Mouse (Mus musculus) CH12.LX (cell line): Measurements from ENCODE around the gene Zfp451. TPM values are rescaled to one million over a fixed set of nuclear protein-coding genes. Genes with fewer than 3 reads are reported as not detected.

Experiments
- DNase-seq: peaks from one replicate; pipeline ENCODE4 v3.0.0-alpha.2; 2013; ENCODE audit errors: extremely low read depth
- H3K27ac ChIP-seq: 2 replicates; pipeline ENCODE4 v1.5.1; 2012; ENCODE audit warnings: low read depth, mild to moderate bottlenecking, control low read depth, moderate library complexity; ENCODE audit not compliant: insufficient read depth
- H3K27me3 ChIP-seq: replicated peaks from 2 replicates; pipeline ENCODE3; 2012; ENCODE audit warnings: inconsistent platforms
- H3K36me3 ChIP-seq, 2 experiments: replicated peaks in 1 of 2; 2 replicates each; pipeline versions ENCODE3 to v1.6.1; 2012; ENCODE audit warnings: inconsistent platforms in 1 of 2, low read length in 1 of 2, mild to moderate bottlenecking in 1 of 2, mixed read lengths in 1 of 2, moderate library complexity in 1 of 2; ENCODE audit not compliant: control insufficient read depth in 1 of 2, insufficient read depth in 1 of 2
- H3K4me1 ChIP-seq, 2 experiments: 2 replicates each; pipeline ENCODE4 v1.6.1; 2012; ENCODE audit warnings: inconsistent platforms in 1 of 2, moderate library complexity in 1 of 2; ENCODE audit not compliant: insufficient read depth in 2 of 2, control insufficient read depth in 1 of 2
- H3K4me2 ChIP-seq: 2 replicates; pipeline ENCODE4 v1.6.1; 2012; ENCODE audit warnings: low read depth, mild to moderate bottlenecking, control low read depth; ENCODE audit not compliant: poor library complexity, insufficient read depth, severe bottlenecking
- H3K4me3 ChIP-seq, 3 experiments: fragments of 150-350 bp in 1 of 3; sonication (generic) in 1 of 3; replicated peaks in 1 of 3; 2 replicates each; pipeline versions ENCODE3 to v1.5.1; 2011 to 2012; ENCODE audit warnings: low read depth in 2 of 3, low read length in 2 of 3, mild to moderate bottlenecking in 2 of 3, moderate library complexity in 2 of 3, control low read depth in 1 of 3, improper control_type of control experiment in 1 of 3, inconsistent platforms in 1 of 3, mixed read lengths in 1 of 3; ENCODE audit not compliant: poor library complexity in 1 of 3
- H3K79me2 ChIP-seq: replicated peaks from 2 replicates; pipeline ENCODE4 v1.6.1; 2012; ENCODE audit warnings: mild to moderate bottlenecking, moderate library complexity; ENCODE audit not compliant: control insufficient read depth, poor library complexity, insufficient read depth, severe bottlenecking; ENCODE audit errors: extremely low read depth
- H3K9ac ChIP-seq: 2 replicates; pipeline ENCODE4 v1.6.1; 2012; ENCODE audit warnings: low read depth, mild to moderate bottlenecking, control low read depth, moderate library complexity; ENCODE audit not compliant: insufficient read depth
- H3K9me3 ChIP-seq: replicated peaks from 2 replicates; pipeline ENCODE3; 2012; ENCODE audit warnings: low read length, inconsistent platforms, mixed read lengths
- BHLHE40 ChIP-seq: IDR thresholded peaks from 2 replicates; pipeline ENCODE4 v1.6.1; 2011; ENCODE audit warnings: mild to moderate bottlenecking, low read depth, low read length, improper control_type of control experiment
- CHD1 ChIP-seq: IDR thresholded peaks from 2 replicates; pipeline ENCODE4 v1.6.1; 2012; ENCODE audit warnings: low read depth, low read length, improper control_type of control experiment, inconsistent platforms
- CTCF ChIP-seq, 2 experiments: IDR thresholded peaks in 1 of 2; conservative IDR thresholded peaks in 1 of 2; 2 replicates each; pipeline ENCODE4 v1.5.1; 2011 to 2012; ENCODE audit warnings: low read depth in 2 of 2, low read length in 2 of 2, improper control_type of control experiment in 1 of 2, inconsistent platforms in 1 of 2, mild to moderate bottlenecking in 1 of 2, moderate library complexity in 1 of 2
- E2F4 ChIP-seq: IDR thresholded peaks from 2 replicates; pipeline ENCODE4 v1.6.1; 2011; ENCODE audit warnings: low read depth, low read length, improper control_type of control experiment; ENCODE audit not compliant: insufficient replicate concordance
- HCFC1 ChIP-seq: IDR thresholded peaks from 2 replicates; pipeline ENCODE4 v1.6.1; 2012; ENCODE audit warnings: low read depth, mild to moderate bottlenecking, inconsistent platforms, low read length, improper control_type of control experiment
- IRF4 ChIP-seq: IDR thresholded peaks from 2 replicates; pipeline ENCODE4 v1.6.1; 2014; ENCODE audit warnings: low read depth, mild to moderate bottlenecking, inconsistent platforms, low read length, improper control_type of control experiment
- JUN ChIP-seq: IDR thresholded peaks from 2 replicates; pipeline ENCODE4 v1.6.1; 2011; ENCODE audit warnings: low read depth, mild to moderate bottlenecking, low read length, improper control_type of control experiment, moderate library complexity; ENCODE audit not compliant: insufficient read depth
- NRF1 ChIP-seq: IDR thresholded peaks from 2 replicates; pipeline ENCODE4 v1.6.1; 2014; ENCODE audit warnings: low read depth, mild to moderate bottlenecking, inconsistent platforms, low read length, improper control_type of control experiment, moderate library complexity
- RAD21 ChIP-seq: IDR thresholded peaks from 2 replicates; pipeline ENCODE4 v1.6.1; 2011; ENCODE audit warnings: low read depth, mild to moderate bottlenecking, low read length, improper control_type of control experiment, moderate library complexity
- SMC3 ChIP-seq: IDR thresholded peaks from 2 replicates; pipeline ENCODE4 v1.6.1; 2011; ENCODE audit warnings: low read depth, low read length, improper control_type of control experiment
- TCF12 ChIP-seq: IDR thresholded peaks from 2 replicates; pipeline ENCODE4 v1.6.1; 2014; ENCODE audit warnings: low read depth, mild to moderate bottlenecking, inconsistent platforms, low read length, improper control_type of control experiment
- ZC3H11A ChIP-seq: IDR thresholded peaks from 2 replicates; pipeline ENCODE4 v1.6.1; 2012; ENCODE audit warnings: low read depth, mild to moderate bottlenecking, inconsistent platforms, low read length, improper control_type of control experiment
- ZMIZ1 ChIP-seq: IDR thresholded peaks from 2 replicates; pipeline ENCODE4 v1.6.1; 2012; ENCODE audit warnings: low read depth, mild to moderate bottlenecking, inconsistent platforms, low read length, improper control_type of control experiment
- dilution Hi-C: fragments of 300-500 bp; cut with MboI; formaldehyde crosslinking; loops from 2 replicates; pipeline ENCODE4 v1.14.3; 2020; ENCODE audit warnings: low sequenced_read_pairs; ENCODE audit not compliant: extremely low pct_unique_long_range_greater_than_20kb, extremely low pct_ligation_motif_present
- in situ Hi-C: fragments of 300-500 bp; cut with MboI; formaldehyde crosslinking; loops from 3 replicates; pipeline ENCODE4 v1.14.3; 2019; ENCODE audit warnings: low sequenced_read_pairs, low pct_ligation_motif_present, low pct_unique_long_range_greater_than_20kb, mixed read lengths
- polyA plus RNA-seq: library from polyadenylated mRNA; unstranded; fragments of >175 nt; gene quantifications from 2 replicates; pipeline ENCODE4 v1.2.1, GENCODE M21; 2012; ENCODE audit warnings: low read depth; ENCODE audit not compliant: insufficient read length
- total RNA-seq, 2 experiments: library from RNA; depleted of rRNA; stranded (reverse); fragments of 300-350 nt in 1 of 2; fragments of >200 nt in 1 of 2; gene quantifications; 2 replicates each; pipeline ENCODE4 v1.2.3; 2012 to 2014

Gene Zfp451
- total and polyA plus RNA-seq, 3 experiments = 13.9 to 23.0 (median 20.5) TPM

DNA sequence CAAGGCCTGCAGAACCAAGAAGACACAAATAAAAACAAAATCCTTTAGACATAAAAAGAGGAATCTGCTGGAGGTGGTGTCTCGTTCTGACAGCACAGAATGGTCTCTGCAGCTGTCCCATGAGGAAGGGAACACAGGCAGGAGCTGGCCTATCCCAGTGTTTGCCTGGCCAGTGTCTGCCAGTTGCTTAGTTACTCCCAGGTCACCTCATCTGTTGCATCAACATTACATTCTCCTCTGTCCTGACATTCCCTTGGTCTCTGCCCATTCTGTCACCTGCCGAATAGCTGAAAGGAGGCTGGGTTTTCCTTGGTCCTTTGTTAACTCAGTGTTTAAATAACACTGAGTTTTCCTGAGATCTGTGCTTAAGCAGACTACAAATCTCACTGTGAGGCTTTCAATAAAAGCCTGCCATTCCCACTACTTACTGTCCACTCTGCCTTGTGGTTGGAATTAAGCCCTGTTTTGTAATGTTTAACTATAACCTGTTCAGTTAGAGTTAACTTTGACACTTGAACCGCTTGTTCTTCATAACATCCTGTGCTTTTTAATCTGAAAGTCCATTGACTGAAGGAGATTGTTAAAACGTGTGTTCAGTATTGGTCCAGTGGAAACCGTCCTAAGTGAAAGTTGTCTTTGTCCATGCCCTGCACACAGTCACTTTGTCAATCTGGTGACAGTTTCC is 80.3 kb downstream of the Zfp451 start:
- 0 out of 4 replicates have a peak, but pooled peaks cover 0 to under 1% of the 10 kb centered on the region in 2 experiments for H3K4me1 ChIP-seq
- H3K27me3 ChIP-seq = no peaks in the 10 kb centered on the region
- peaks cover 71 to 93% of the 10 kb centered on the region in 2 experiments for H3K36me3 ChIP-seq
- no peak overlapping the region for H3K27ac ChIP-seq
- no peak overlapping the region for H3K9ac ChIP-seq
- in situ Hi-C loops (no loop called here), dilution Hi-C loops (no loop called here)
- no peaks in the 10 kb centered on the region for H3K79me2 ChIP-seq
- no peaks in the 10 kb centered on the region for H3K9me3 ChIP-seq
- no peak for DNase-seq
- no peak overlapping the region for H3K4me3 ChIP-seq
- no peak overlapping the region for H3K4me2 ChIP-seq
- TF ChIP-seq SMC3 = no peak

- Histone ChIP-seq H3K27me3 (no peaks in the 10 kb centered on the region), H3K4me2 (no peak overlapping the region), H3K36me3 (peaks cover 68 to 94% of the 10 kb centered on the region in 2 experiments), H3K79me2 (no peaks in the 10 kb centered on the region), H3K9ac (no peak overlapping the region), H3K27ac (no peak overlapping the region), H3K9me3 (no peaks in the 10 kb centered on the region), H3K4me1 (no peaks in the 10 kb centered on the region), H3K4me3 (no peak overlapping the region)
- dilution Hi-C loops = no loop called here
- DNase-seq = no peak
- in situ Hi-C loops = no loop called here
- TF ChIP-seq ZC3H11A = no peak
- TF ChIP-seq E2F4 = no peak
- no peak for TF ChIP-seq JUN
- no peak for TF ChIP-seq CHD1
- no peak for TF ChIP-seq SMC3
- no peak for TF ChIP-seq TCF12
- no peak for TF ChIP-seq RAD21
- TF ChIP-seq NRF1 = no peak
- no peak for TF ChIP-seq CTCF (conservative IDR thresholded peaks at IDR 0.05 in 1 of 2, IDR thresholded peaks at IDR 0.05 in 1 of 2; ENCODE audit: low read depth in 2 of 2, low read length in 2 of 2)
- TF ChIP-seq, all 38 proteins: peak for 0
Measured at GRCm38 (mm10) chr1:33733044-33733443, 81.4 kb downstream of the Zfp451 start.

DNA sequence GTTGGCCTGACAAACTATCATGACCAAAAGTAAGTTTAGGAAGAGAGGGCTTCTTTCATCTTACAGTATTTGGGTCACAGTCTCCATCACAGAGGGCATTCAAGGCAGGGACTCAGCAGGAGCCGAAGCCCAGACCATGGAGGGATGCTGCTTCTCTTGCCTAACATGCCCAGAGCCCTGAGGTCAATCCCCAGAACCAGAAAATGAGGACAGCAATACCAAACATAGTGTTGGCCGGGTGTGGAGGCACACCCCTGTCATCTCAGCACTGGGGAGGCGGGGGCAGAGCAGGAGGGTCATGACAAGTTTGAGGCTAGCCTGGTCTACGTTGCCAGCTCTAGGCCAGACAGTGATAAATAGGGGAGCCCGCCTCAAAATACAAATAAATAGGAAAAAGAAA is 89.3 kb downstream of the Zfp451 start:
- in situ Hi-C loops (no loop called here), dilution Hi-C loops (no loop called here)
- Histone ChIP-seq H3K27me3 (no peaks in the 10 kb centered on the region), H3K36me3 (peaks cover 54 to 80% of the 10 kb centered on the region in 2 experiments), H3K27ac (no peak overlapping the region), H3K79me2 (peaks cover 15% of the 10 kb centered on the region), H3K9me3 (no peaks in the 10 kb centered on the region), H3K4me3 (no peak overlapping the region), H3K4me2 (no peak overlapping the region)
- no peak for DNase-seq
- TF ChIP-seq IRF4 (no peak), HCFC1 (no peak), ZMIZ1 (no peak), BHLHE40 (no peak)
- TF ChIP-seq, all 38 proteins: peak for 0
- Histone ChIP-seq H3K9ac (no peak overlapping the region), H3K4me1 (peaks cover 3 to 14% of the 10 kb centered on the region in 2 experiments)
